9 mouse cellular contexts compared by ENCODE assay signal in the genomic region with DNA sequence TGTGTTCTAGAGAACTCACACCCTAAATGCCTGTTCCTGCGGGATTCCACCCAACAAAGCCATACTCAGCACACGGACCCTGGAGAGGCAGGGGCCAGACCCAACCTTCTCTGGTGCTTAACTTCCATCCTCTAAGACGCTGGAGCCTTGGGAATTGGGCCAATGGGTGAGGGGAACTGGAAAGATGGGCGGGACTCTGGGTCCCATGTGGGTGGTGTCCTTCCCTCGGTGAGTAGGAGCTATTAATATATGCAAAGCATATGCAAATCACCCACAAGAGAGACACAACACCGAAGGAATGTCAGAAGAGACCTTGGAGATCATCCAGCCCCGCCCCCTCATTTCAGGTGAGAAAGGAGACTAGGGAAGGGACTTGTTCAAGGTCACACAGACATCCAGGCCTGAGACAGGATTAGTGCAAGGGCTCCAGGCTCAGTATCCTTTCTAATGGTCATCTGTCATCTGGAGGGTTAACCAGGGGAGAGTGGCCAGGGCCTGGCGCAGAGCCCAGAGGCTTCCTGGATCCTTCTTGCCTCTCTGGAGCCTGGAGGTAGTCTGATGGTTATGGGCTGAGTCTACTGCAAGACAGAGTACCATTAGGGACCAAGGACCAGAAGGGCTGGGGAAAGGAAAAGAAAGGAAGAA. TPM values are rescaled to one million over a fixed set of nuclear protein-coding genes. Genes with fewer than 3 reads are reported as not detected.
DNase-seq lines count a peak whose midpoint lies in the region; ATAC-seq lines count a peak whose summit lies in the region.
"Had no signal": no experiment of that assay in that cellular context is flagged by ENCODE, and none has a peak within 500 bp of the region (broad histone marks: within the 10 kb centered on the region; RNA-seq: fewer than 3 reads in every experiment).

No protein-coding gene starts in this region.

- intact Hi-C loops in left cerebral cortex, postnatal 25 days (cut with DNase I) = no loop called here

- ATAC-seq in erythroid progenitor cell, adult 5-6 weeks (replicated peaks; ENCODE audit: low FRiP score, poor library complexity, severe bottlenecking) = no peak

- DNase-seq in left cerebral cortex, postnatal 25 days (ENCODE audit: low spot score in 2 of 2) = peak; percentile 39 to 54
- no peak for DNase-seq in left cerebral cortex, adult 18-20 months (ENCODE audit: low spot score in 2 of 2)
- peak; percentile 95 for DNase-seq in ZHBTc4 (ENCODE audit: low read depth, low spot score)
- DNase-seq in cerebellum, postnatal 25 days = peak; percentile 93 to 95
- peak; percentile 58 to 68 for DNase-seq in kidney, postnatal 4 days
- DNase-seq in urinary bladder, adult 2 months (ENCODE audit: low spot score) = no peak
- DNase-seq in spleen, postnatal 10 days (ENCODE audit: low spot score in 2 of 2) = no peak

RNA-seq across cellular contexts. Expression of a gene that starts 5.4 kb away (rescaled TPM):
- total RNA-seq in left cerebral cortex, postnatal 25 days (2021) = 100 to 1,000 TPM; 323 to 339 TPM
- total RNA-seq in left cerebral cortex, adult 18-20 months (2021) = 100 to 1,000 TPM; 246 to 287 TPM
- 1.4 and 1.6 TPM in 2 replicates for polyA plus RNA-seq in urinary bladder, adult 2 months (2012; rRNA removed)
- total RNA-seq in erythroid progenitor cell, adult 5-6 weeks (2015; ENCODE audit: low replicate concordance) = not detected in 2 replicates
- not detected in 2 replicates for total RNA-seq in erythroid progenitor cell, adult 5-6 weeks (2017; ENCODE audit: low replicate concordance)
- total RNA-seq: megakaryocyte progenitor cell, adult 5-6 weeks had no signal

RNA-seq across cellular contexts. Expression of a gene that starts 58.9 kb away (rescaled TPM):
- 10 to 100 TPM; 77.4 to 92.2 TPM for total RNA-seq in left cerebral cortex, postnatal 25 days (2021)
- 100 to 1,000 TPM; 103 to 109 TPM for total RNA-seq in left cerebral cortex, adult 18-20 months (2021)
- polyA plus RNA-seq in urinary bladder, adult 2 months (2012; rRNA removed) = 0.77 and 0.80 TPM in 2 replicates
- total RNA-seq in erythroid progenitor cell, adult 5-6 weeks (2015; ENCODE audit: low replicate concordance) = 1.4 TPM in 1 of 2 replicates, not detected in the other
- total RNA-seq in erythroid progenitor cell, adult 5-6 weeks (2017; ENCODE audit: low replicate concordance) = not detected in 2 replicates

Comparison
In these comparisons a context has a peak if more than half of its experiments do, and no peak if none do; other contexts are left out.
1. DNase-seq: peak in left cerebral cortex, postnatal 25 days (2 of 2), ZHBTc4 (single experiment), cerebellum, postnatal 25 days (2 of 2) and kidney, postnatal 4 days (2 of 2); none in left cerebral cortex, adult 18-20 months (0 of 2), urinary bladder, adult 2 months (single experiment) and spleen, postnatal 10 days (0 of 2).
2. RNA of a gene that starts 5.4 kb away (total RNA-seq): 323 to 339 TPM in left cerebral cortex, postnatal 25 days and 246 to 287 TPM in left cerebral cortex, adult 18-20 months; not detected in erythroid progenitor cell, adult 5-6 weeks; every median in the first group is over 100 times any median in the second.
3. RNA of a gene that starts 58.9 kb away (total RNA-seq): 103 to 109 TPM in left cerebral cortex, adult 18-20 months and 77.4 to 92.2 TPM in left cerebral cortex, postnatal 25 days; 1.4 TPM in erythroid progenitor cell, adult 5-6 weeks; every median in the first group is over 10 times any median in the second.